In the genomic region with DNA sequence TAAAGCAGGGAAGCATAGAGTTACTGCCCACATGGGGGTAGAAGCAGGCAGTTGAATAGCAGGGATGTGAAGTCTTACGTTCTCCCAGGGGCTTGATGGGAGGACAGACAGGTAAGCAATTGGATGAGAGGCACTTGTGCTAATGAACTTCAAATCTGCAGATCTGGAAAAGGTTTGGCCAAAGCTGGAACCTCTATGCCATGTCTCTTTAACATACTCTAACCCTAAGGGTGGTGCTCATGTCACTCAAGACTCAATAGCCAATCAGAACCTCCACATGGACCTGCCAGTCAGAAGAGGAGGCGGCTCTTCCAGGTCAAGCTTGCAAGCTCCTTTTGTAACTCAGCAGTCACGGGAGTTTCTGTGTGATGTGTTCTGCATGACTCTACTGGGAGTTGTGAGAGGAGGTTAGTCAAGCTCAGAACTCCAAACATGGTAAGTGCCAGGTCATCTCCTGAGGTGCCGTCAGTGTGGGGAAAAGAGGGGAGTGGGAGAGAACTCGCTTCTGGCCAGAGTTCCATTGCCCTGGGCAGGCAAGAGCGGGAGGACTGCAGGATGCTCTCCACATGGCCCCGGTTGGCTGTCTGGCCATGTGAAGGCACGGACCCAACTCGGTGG, we compare ENCODE assay signal across 8 mouse cellular contexts. TPM values are rescaled to one million over a fixed set of nuclear protein-coding genes. Genes with fewer than 3 reads are reported as not detected.
DNase-seq lines count a peak whose midpoint lies in the region; ATAC-seq and TF ChIP-seq lines count a peak whose summit lies in the region.
"Not testable (repeated sequence)": the region's sequence is repeated elsewhere in the genome, so short reads cannot be mapped to it uniquely, and the experiment has no call there.

Gm14322 (plus strand) TSS at position 348 of the 618 bp plus-strand sequence.

- H3K4me2 ChIP-seq in hindbrain, embryonic 11.5 days (replicated peaks; ENCODE audit: low read depth, low read length), result not testable (repeated sequence)
- 0 out of 2 replicates have a peak within 1 kb of the TSS, but pooled peaks have one; percentile 30 for H3K4me2 ChIP-seq in liver, embryonic 13.5 days

- ATAC-seq in hindbrain, embryonic 11.5 days (ENCODE audit: low FRiP score); liver, embryonic 13.5 days (ENCODE audit: low read depth): not testable (repeated sequence)

- H3K9me3 ChIP-seq in hindbrain, embryonic 11.5 days (ENCODE audit: control insufficient read depth, low read length); liver, embryonic 13.5 days (replicated peaks): not testable (repeated sequence)

- intact Hi-C loops in gastrocnemius, adult 2 months (cut with DNase I), result not testable (repeated sequence)

- H3K4me1 ChIP-seq in hindbrain, embryonic 11.5 days (replicated peaks; ENCODE audit: control insufficient read depth, insufficient read depth, low read length); liver, embryonic 13.5 days (replicated peaks): not testable (repeated sequence)

- WGBS in hindbrain, embryonic 11.5 days, result 21% methylated on average over 9 of the region's 9 CpGs
- 18% methylated on average over 9 of the region's 9 CpGs for WGBS in liver, embryonic 13.5 days (ENCODE audit: insufficient replicate concordance)

- not testable (repeated sequence) for TF ChIP-seq CTCF in gastrocnemius, adult 2 months (IDR thresholded peaks at IDR 0.05); layer of hippocampus, adult 2 months (conservative IDR thresholded peaks at IDR 0.05)

- H3K9ac ChIP-seq in hindbrain, embryonic 11.5 days (ENCODE audit: low read depth, low read length); liver, embryonic 13.5 days: not testable (repeated sequence)

- peak within 1 kb of the TSS; percentile 3; the same call in 1 of the 2 replicates for H3K27ac ChIP-seq in gastrocnemius, adult 2 months
- not testable (repeated sequence) for H3K27ac ChIP-seq in hindbrain, embryonic 11.5 days (ENCODE audit: low read depth, low read length); layer of hippocampus, adult 2 months; liver, embryonic 13.5 days

- not testable (repeated sequence) for H3K36me3 ChIP-seq in hindbrain, embryonic 11.5 days (ENCODE audit: control insufficient read depth, insufficient read depth, low read length); liver, embryonic 13.5 days

- DNase-seq in NIH3T3 (ENCODE audit: low read depth), result peak; percentile 64
- peak; percentile 30 to 59 for DNase-seq in cerebellum, postnatal 36 days
- DNase-seq in gastrocnemius, adult 2 months, result peak; percentile 39
- peak; percentile 9 for DNase-seq in hindbrain, embryonic 11.5 days (ENCODE audit: low spot score)
- DNase-seq in layer of hippocampus, adult 2 months (ENCODE audit: low spot score in 2 of 2), result peak; percentile 52 to 68
- DNase-seq in liver, embryonic 13.5 days, result not testable (repeated sequence)
- peak; percentile 10 for DNase-seq in neural tube, embryonic 10.5 days (ENCODE audit: extremely low spot score, low spot score)
- DNase-seq in testis, postnatal 10 days (ENCODE audit: low spot score), result peak; percentile 41

- H3K27me3 ChIP-seq in hindbrain, embryonic 11.5 days (ENCODE audit: control insufficient read depth, insufficient read depth, low read length); liver, embryonic 13.5 days: not testable (repeated sequence)

- H3K4me3 ChIP-seq in gastrocnemius, adult 2 months, result peak within 1 kb of the TSS; percentile 66
- H3K4me3 ChIP-seq in hindbrain, embryonic 11.5 days (ENCODE audit: low read depth, low read length), result not testable (repeated sequence)
- peak within 1 kb of the TSS; percentile 47 for H3K4me3 ChIP-seq in layer of hippocampus, adult 2 months
- H3K4me3 ChIP-seq in liver, embryonic 13.5 days (replicated peaks), result peak within 1 kb of the TSS; percentile 41

RNA-seq across cellular contexts. Expression of gene Gm14322, which starts in this region (rescaled TPM):
- 10 to 100 TPM; 28.9 to 31.3 TPM for total RNA-seq in gastrocnemius, adult 2 months (2021)
- polyA plus RNA-seq in hindbrain, embryonic 11.5 days (2014; fragmentation: Nextera tagmentation; extraction: Ambion mirVana), result 5.8 and 6.6 TPM in 2 replicates
- 10 to 100 TPM; 40.1 to 44.4 TPM for total RNA-seq in layer of hippocampus, adult 2 months (2021)
- 1.5 and 2.0 TPM in 2 replicates for polyA plus RNA-seq in liver, embryonic 13.5 days (2015; fragmentation: Nextera tagmentation; extraction: Ambion mirVana)
